Mouse (Mus musculus) layer of hippocampus, adult 18-20 months (tissue): Measurements from ENCODE around the gene Lrp3. TPM values are rescaled to one million over a fixed set of nuclear protein-coding genes. Genes with fewer than 3 reads are reported as not detected.
A peak's percentile ranks its signal among the peaks of the same experiment; 100 is the strongest.
"Not testable (repeated sequence)": the region's sequence is repeated elsewhere in the genome, so short reads cannot be mapped to it uniquely, and the experiment has no call there.

Experiments
- DNase-seq, 2 experiments: peaks; one replicate each; pipeline ENCODE4 v3.0.0; 2022; ENCODE audit warnings: low spot score in 2 of 2
- long read RNA-seq: library from polyadenylated mRNA; stranded (forward); transcript quantifications from one replicate; pipeline ENCODE4 v2.0.0, GENCODE M21; 2021
- total RNA-seq, 2 experiments: library from RNA; stranded (reverse); gene quantifications; 2 replicates each; pipeline ENCODE4 v1.2.3; 2021

Lrp3 gene
- total RNA-seq: 10 to 100 TPM; 75.2 to 77.5 TPM
- long read RNA-seq, full-length matches to known transcripts: 168 of 231 reads
- long read RNA-seq, partial matches to known transcripts: 3 of 231 reads
- long read RNA-seq, other reads (novel, unspliced or antisense): 60 of 231 reads

DNA sequence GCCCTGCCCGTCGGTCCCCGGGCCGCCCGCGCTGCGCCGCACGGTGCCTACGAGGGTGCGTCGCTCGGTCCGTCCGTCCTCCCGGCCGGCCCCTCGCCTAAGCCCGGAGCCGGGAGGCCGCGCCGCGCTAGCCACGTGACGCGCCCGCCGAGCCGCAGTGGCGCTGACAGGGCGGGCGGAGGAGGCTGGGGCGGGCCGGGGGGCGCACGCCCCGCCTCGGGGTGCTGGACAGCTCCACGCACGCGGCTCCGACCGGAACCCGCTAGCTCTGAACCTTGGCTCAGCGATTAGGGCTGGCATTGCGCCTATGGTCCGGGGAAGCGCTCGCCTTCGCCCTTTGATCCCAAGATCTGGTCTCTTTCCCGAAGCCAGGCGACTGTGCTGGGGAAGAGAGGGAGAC lies at the start of gene Lrp3:
Gene Lrp3, minus strand, starts transcription at position 274 of the 400 bp plus-strand sequence.
- peak; percentile 39 to 60 for DNase-seq

- DNase-seq: peak in 1 of 2 experiments; percentile 69
Measured at GRCm38 (mm10) chr7:35264746-35265145, 49.4 kb upstream of the Lrp3 start.

DNA sequence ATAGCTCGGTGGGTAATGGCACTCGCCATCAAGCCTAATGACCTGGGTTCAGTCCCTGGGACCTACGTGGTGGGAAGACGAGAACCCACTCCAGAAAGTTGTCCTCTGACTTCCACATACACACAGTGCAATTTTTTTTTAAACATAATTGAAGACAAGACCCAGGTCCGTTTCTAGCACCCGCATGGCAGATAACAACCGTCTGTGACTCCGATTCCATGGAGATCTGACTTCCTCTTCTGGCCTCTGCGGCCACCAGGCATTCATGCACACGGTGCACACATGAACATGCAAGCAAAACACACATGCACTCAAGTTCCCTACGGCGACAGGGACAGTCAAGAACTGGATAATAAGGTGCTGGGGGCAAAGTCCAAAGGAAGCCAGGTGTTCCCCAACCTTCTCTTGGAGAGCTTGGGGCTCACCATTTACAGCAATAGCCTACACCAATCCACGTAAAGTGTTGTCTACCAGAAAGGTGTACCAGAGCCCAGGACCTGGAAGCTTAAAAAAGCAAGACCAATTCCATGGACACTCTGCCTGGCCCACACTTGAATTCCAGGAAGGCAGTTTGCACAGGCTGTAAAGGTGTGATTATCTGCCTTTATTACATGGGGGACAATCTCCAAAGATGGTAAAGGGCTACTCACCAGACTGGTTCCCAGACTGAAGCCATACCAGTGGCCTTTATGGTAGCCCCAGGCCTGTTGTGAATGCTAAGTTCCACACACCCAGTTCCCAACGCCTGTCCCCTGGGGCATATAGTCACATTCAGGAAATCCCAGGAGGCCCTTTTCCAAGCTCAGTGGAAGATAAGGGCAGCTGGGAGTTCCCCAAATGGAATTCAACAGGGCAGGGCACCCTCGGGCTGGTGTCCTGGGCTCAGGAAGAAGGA lies 48.5 kb upstream of the Lrp3 start:
- no peak for DNase-seq

DNA sequence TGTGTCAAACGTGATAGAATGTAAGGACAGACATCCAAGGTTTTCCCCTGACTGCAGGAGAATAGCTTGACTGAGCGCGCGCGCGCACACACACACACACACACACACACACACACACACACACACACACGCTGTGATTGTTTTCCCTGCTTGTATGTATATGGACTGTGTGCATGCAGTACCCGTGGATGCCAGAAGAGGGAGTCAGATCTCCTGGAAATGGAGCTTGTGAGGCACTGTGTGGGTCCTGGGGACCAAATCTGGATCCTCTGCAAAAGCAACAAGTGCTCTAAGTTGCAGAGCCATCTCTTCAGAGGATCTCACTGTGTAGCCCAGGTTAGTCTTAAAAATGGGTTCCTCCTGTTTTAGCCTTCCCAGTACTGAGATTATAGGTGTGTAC lies 44.1 kb upstream of the Lrp3 start:
- DNase-seq: no peak

DNA sequence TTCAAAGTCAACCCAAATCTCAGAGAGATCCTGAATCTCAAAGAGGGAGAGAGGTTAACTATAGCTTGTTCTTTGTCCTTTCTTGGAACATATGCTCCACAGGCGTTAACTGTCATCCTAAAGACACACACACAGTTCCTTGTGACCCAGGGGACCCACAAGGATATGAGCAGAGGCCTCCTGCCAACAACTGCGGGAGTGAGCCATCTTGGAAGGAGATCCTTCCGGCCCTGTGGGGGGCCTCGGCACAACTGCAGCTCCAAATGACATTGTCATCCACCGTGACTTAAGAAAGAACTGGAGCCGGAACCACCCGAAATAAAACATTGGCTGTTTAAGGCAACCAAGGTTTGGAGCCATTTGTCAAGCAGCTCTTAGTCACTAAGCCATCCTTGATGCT lies 43.0 kb upstream of the Lrp3 start:
- DNase-seq: no peak

DNA sequence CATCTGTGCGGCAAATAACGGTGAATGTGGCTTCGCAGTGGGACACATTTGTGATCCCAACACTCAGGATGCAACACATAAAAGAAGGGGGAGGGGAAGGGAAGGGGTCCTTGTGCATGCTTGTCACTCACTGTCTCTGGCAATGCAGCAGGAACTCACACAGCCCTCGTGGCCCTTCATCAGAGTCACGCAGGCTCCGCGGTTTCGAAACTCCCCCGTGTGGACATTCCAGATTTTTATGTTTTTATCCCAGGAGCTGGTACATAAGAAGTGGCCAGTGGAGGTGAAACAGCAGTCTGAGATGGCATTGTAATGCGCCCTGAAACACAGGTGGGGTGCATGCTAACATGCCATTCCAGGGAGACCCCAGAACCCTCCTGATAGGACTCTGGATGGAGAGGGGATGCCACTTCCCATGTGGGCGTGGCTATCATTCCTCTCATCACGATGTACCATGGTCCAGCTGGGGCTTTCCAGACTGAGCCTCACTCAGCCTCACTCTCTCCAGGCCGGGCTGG lies 36.8 kb upstream of the Lrp3 start:
- peak in 1 of 2 experiments; percentile 64 for DNase-seq

DNA sequence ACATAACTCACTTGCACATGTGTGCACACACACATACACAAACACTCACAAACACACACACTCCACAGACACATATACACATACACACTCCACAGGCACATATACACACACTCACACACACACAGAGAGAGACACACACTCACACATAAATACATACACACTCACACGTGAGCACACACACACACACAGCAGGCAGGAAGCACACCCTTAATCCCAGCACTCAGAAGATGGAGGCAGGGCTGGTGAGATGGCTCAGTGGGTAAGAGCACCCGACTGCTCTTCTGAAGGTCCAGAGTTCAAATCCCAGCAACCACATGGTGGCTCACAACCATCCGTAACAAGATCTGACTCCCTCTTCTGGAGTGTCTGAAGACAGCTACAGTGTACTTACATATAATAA lies 22.6 kb upstream of the Lrp3 start:
- not testable (repeated sequence) for DNase-seq

DNA sequence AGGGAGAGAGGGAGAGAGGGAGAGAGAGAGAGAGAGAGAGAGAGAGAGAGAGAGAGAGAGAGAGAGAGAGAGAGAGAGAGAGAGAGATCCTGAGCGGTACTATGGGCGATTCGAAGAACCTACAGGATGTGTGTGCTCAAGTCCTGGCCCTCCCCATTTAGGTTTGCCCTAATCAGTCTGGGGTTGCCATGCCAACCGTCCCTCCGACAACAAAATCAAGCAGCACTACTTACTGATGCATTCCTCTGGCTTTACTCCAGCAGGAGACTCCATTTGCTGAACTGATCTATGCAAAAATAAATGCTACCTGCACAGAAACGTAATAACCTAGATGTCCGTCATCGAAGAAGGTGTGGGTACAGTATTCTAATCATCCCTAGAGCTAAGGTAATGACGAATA lies 20.0 kb upstream of the Lrp3 start:
- DNase-seq: peak; percentile 68 to 85

GRCm38 (mm10) chr7:35234361-35235245 lies 19.3 kb upstream of the Lrp3 start:
- peak; percentile 97 to 100 for DNase-seq

DNA sequence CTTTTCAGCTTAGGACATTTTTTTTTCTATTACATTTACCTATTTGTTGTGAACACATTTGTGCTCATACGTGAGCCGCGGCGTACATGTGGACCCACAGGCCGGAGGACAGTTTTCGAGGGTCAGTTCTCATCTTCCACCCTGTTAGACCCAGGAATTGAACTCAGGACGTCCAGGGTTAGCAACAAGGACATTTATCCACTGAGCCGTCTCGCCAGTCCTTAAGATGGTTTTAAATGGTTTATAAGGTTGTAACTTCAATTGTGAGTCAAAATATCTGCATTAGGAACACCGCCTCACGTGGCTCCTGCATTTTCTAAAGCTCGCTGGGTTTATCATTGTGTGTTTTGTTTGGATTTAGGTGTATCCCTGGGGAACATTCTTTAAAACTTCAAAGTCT lies 18.6 kb upstream of the Lrp3 start:
- no peak for DNase-seq

- DNase-seq: no peak
Measured at GRCm38 (mm10) chr7:35232796-35233455, 17.6 kb upstream of the Lrp3 start.

GRCm38 (mm10) chr7:35230333-35230732 lies 15.0 kb upstream of the Lrp3 start:
- DNase-seq: no peak

DNA sequence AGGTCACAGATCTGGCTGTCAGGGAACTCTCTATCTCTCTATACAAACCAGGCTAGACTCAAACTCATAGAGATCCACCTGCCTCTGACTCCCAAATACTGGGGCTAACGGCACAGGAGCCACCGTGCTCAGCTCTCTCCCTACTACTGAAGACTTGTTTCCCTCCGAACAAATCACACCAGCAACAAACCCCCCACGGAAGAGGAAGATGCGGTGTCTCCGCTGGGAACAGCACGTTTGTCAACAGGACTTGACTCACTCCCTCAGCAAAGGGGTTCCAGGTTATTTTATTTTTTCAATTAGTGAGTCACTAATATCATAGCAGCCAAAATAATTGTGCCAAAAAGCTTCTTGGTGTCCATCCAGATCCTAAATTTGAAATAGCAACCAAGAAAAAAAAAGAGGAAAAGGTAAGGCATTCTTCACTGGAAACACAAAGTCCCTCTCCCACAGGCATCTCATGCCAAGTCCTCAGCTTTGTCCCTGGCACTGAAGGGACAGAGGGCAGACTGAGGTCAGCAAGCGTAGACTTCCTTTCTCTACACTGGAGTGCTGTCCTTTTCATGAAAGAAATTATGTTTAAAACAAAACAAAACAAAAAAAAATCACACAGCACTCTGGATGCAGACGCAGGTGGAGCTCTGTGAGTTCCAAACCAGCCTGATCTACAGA lies 5.5 kb upstream of the Lrp3 start:
- no peak for DNase-seq

GRCm38 (mm10) chr7:35215731-35216130 lies 433 bp upstream of the Lrp3 start:
- DNase-seq: no peak

- DNase-seq: no peak
Measured at GRCm38 (mm10) chr7:35214442-35215222, 666 bp downstream of the Lrp3 start.

DNA sequence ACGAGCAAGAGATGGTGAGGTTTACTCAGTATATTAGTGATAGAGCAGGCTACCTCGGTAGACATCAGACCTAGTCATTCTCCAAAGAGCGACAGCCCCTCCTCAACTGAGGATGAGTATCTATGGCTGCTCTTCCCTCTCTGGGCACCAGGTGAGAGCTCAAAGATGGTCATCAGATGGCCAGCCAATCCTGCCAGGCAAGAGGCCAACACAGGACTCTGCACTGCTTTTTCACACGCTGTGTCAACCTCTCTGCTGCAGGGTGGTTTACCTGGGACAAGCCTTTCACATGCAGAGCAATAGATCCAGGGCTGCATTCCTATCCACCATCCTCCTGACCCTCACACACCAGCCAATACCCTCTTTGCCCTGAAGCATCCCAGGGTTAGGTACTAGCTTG lies 3.5 kb downstream of the Lrp3 start:
- no peak for DNase-seq

DNA sequence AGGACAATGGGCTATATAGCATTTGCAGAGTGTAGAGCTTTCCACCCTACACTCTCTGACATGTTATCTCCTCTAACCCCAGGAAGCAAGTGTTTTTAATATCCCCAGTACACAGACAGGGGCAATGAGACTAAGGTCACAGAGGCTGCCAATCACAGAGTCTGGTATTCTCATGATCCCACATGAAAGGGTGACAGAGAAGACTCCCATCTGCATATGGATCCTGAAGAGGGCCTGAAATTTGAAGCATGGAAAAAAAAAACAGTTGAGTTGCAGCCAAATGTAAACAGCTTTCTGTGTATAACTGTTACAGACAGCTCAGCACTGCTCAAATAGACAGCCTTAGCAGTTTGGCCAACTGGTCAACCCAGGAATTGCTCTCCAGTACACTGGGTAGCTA lies 15.5 kb downstream of the Lrp3 start:
- DNase-seq: no peak

DNA sequence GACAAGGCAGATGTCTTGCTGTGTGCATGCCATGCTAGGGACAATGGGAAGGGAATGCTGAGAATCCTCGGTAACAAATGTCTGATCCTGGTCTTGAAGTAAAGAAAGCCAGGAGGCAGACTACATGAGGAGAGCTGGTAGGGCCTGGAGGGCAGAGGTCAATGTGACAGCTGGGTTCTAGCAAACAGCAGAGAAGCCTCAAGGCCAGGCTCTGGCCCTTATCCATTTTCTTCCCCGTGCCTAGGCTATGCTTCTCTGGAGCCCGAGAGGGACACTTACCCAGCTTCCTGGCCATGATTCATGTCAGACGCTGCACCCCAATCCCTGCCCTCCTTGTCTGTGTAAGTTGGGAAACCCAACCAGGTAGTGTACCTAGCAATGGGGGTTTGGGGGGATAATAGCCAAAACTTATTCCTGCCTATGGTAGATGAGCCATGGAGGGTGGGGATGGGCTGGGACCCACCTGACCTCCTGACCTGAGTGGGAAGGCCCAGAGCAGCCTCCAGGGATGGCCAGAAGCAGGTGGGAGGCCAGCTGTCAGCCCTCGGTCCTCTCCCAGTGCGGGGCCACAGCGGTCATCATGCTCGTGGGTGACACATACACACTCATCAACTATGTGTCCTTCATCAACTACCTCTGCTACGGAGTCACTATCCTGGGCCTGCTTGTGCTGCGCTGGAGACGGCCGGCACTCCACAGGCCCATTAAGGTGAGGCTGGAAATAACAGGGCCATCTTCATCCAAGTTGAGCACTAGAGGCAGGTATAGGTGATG lies 16.1 kb downstream of the Lrp3 start:
- DNase-seq: no peak

GRCm38 (mm10) chr7:35197022-35197421 lies 18.3 kb downstream of the Lrp3 start:
- no peak for DNase-seq
